Mouse (Mus musculus) yolk sac, embryonic 10.5 days (tissue): ENCODE measurements around the gene Fam162b.
A peak's percentile ranks its signal among the peaks of the same experiment; 100 is the strongest.

Experiments
- DNase-seq: peaks from one replicate; pipeline ENCODE4 v3.0.0-alpha.2; 2017; ENCODE audit warnings: low spot score

Gene Fam162b

GRCm38 (mm10) chr10:51590139-51590574 lies at the start of gene Fam162b:
Fam162b (minus strand) TSS chr10:51590517.
- peak; percentile 50 for DNase-seq

- DNase-seq: no peak
These were observed 41.3 kb upstream of the Fam162b start, which contains the start of gene Gprc6a for GRCm38 (mm10) chr10:51631411-51632136. Gprc6a (minus strand) TSS chr10:51631461.

GRCm38 (mm10) chr10:51621193-51621592 lies 30.9 kb upstream of the Fam162b start:
- no peak for DNase-seq

GRCm38 (mm10) chr10:51620126-51620525 lies 29.8 kb upstream of the Fam162b start:
- no peak for DNase-seq

- no peak for DNase-seq
These were observed 28.2 kb upstream of the Fam162b start for GRCm38 (mm10) chr10:51618538-51618937.

GRCm38 (mm10) chr10:51614826-51615590 lies 24.7 kb upstream of the Fam162b start:
- DNase-seq: no peak

GRCm38 (mm10) chr10:51613421-51613820 lies 23.1 kb upstream of the Fam162b start:
- no peak for DNase-seq

- no peak for DNase-seq
These were observed 21.8 kb upstream of the Fam162b start for GRCm38 (mm10) chr10:51611969-51612682.

- DNase-seq: no peak
These were observed 19.6 kb upstream of the Fam162b start for GRCm38 (mm10) chr10:51609741-51610425.

- no peak for DNase-seq
These were observed 6.8 kb upstream of the Fam162b start for GRCm38 (mm10) chr10:51596928-51597635.

- DNase-seq: no peak
These were observed 4.9 kb upstream of the Fam162b start for GRCm38 (mm10) chr10:51595001-51595931.

GRCm38 (mm10) chr10:51591574-51591973 lies 1.3 kb upstream of the Fam162b start:
- DNase-seq: no peak

- no peak for DNase-seq
These were observed 5.4 kb downstream of the Fam162b start for GRCm38 (mm10) chr10:51584919-51585318.

GRCm38 (mm10) chr10:51584378-51584777 lies 5.9 kb downstream of the Fam162b start:
- DNase-seq: no peak

- DNase-seq: peak; percentile 31
These were observed 18.9 kb downstream of the Fam162b start for GRCm38 (mm10) chr10:51571225-51571996.

- no peak for DNase-seq
These were observed 34.3 kb downstream of the Fam162b start for GRCm38 (mm10) chr10:51556005-51556404.

- DNase-seq: peak; percentile 62
These were observed 36.8 kb downstream of the Fam162b start for GRCm38 (mm10) chr10:51553348-51554123.
